Mouse (Mus musculus) embryo, embryonic 10 days (tissue): ENCODE data around the gene Dag1.
"Not testable (repeated sequence)": the region's sequence is repeated elsewhere in the genome, so short reads cannot be mapped to it uniquely, and the experiment has no call there.

Source experiments
- DNase-seq: peaks from one replicate; pipeline ENCODE4 v3.0.0-alpha.2; 2015; ENCODE audit warnings: low spot score

The Dag1 gene

DNA sequence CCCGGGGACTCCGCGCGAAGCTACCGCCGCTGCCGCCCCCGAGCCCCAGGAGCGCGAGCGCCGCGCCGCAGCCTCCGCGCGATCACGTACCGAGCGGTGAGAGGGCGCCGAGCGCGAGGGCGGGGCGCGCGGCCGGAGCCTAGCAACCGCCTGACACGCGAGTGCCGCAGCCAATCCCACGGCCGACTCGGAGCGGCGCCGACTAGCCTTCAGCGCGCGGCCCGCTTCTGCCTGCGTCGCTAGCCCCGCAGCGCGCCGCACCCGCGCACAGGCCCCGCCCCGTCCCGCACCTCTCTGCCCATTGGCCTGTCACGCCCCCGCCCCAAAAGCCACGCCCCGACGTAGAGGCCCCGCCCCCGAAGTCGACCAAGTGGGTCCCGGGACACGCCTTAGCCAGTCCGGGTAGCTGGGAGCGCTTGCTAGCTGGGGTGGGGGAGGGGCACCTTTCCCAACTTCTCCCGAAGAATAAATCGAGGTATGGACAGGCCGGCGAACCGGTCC lies at the start of gene Dag1:
Gene Dag1, minus strand, starts transcription at position 269 of the 501 bp plus-strand sequence.
- DNase-seq, result peak; percentile 97

DNA sequence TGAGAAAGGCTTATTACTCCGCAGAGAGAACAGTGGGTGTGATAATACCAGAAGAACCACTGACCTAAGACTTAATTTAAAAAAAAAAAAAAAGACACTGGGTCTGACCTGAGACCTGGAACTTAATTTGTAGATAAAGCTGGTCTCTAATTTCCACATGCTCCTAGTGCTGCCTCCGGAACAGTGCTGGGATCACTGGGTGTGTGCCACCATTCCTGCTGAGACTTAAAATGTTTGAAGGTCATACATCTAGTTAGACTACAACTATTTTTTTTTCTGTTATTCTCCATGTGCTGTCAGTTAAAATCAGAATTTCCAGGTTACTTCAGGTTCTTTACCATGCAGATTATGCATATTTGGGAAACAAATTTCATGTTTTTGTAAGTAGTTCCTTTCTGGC lies 44.4 kb upstream of the Dag1 start:
- no peak for DNase-seq

DNA sequence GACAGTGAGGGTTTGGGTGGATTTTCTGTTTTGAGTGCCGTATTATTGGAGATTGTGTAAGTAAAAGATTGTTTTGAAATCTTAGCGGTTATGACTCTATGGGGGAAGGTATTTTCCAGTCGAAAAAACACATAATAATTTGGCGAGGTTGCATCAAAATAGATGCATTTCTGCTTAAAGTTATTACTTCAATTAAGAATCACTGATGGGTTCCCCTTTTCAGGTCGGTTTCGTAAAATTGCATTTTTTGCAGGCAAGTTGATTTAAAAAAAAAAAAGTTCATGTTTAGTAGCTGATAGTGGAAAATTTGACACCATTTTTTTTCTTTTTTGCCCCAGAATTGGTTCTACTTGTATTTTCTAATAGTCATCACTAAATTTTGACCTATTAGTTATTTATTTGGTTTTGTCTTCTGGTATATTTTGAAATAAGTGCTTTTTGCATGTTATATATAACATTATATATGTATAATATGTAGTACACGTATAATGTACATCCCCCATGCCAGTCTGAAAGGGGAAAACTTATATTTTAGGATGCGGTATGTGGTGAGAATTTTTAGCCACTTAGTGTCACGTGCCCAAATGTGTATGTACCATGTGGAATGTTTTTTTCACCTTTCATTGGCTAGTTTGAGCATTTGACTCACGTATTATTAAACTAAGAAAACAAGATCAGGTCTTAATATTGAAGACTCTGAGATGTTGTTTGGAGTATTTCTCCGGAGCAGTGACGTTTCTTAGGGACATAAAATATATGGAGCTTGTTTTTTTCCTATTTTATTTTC lies 43.5 kb upstream of the Dag1 start:
- no peak for DNase-seq

DNA sequence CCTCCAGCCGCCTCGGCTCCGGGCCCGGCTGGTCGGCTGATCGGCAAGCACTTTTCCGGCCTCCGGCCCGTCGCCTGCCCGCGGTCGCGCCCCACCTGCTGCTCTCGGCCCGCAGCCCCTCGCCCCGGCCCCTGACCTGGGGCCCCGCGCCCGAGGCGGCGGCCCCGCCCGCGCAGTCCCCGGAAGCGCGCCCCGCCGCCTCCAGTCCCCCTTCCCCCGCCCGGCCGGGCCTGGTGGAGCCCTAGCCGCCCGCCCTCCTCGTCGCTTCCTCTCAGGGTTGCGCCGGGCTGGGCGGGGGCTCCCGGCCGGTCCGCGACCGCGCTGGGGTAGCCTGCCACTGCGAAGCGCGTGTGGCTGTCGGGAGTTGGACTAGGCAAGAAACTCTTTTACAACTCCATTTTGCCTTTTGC lies 42.8 kb upstream of the Dag1 start:
- peak; percentile 84 for DNase-seq

DNA sequence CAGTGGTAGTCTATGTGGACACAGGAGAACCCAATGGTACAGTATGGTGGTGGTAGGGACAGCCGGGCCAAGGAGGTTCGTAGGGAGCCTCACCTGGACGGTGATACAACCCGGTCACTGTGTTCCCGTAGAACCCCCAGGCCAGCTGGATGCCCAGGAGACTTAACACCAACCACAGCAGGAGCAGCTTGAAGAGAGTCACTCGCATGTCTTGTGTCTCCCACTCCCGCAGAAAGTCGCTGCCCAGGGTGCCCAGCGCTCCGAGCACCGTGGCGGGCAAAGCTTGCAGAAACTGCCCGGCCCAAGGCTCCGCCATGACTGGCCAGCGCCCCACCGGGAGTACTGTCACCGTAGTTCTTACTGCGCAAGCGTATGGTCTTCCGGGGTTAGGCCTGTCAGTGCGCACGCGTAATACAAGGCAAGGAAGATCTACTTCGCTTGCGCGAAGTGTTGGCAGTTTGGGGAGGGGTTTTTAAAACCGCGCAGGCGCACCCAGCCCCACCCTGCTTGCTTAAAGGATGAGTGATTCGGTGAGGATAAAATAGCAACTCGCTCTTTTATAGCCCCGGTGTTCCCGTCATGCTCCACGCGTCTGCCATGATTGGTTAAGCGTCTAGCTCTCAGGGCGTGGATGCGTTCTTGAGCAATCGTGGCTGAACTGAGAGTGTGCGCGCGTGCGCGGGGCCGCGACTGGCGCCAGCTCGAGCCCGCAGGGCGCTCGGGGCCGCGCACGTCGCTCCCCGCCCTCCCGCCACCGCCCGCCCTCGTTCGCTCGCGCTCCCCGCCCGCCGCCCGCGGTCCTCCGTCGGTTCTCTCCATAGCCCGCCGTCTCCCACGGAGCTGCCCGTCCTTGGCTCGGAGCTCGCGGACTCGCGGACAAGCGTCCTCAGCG lies 42.1 kb upstream of the Dag1 start, which contains the start of the genes Rhoa and Tcta:
Gene Rhoa, plus strand, starts transcription at position 501 of the 892 bp plus-strand sequence.
Gene Tcta, minus strand, starts transcription at position 532 of the 892 bp plus-strand sequence.
- peak; percentile 99 for DNase-seq

DNA sequence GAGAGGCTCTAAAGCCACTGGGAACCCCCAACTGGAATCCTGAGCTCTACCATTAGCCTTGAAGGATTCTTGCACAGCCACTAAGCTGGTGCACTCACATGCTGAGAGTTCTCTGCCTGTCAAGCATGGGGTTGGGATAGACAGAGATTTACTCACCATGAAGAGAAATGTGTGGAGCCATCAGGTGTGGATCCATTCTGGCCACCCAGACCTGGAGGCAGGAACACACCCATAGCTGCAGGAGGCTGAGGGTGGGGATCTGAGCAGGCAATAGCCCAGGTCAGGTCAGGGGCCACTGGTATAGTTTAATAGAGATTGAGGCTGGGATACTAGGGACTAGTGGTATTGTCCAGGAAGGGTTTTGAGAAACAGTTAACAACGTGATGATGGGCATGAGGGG lies 41.4 kb upstream of the Dag1 start:
- DNase-seq, result no peak

DNA sequence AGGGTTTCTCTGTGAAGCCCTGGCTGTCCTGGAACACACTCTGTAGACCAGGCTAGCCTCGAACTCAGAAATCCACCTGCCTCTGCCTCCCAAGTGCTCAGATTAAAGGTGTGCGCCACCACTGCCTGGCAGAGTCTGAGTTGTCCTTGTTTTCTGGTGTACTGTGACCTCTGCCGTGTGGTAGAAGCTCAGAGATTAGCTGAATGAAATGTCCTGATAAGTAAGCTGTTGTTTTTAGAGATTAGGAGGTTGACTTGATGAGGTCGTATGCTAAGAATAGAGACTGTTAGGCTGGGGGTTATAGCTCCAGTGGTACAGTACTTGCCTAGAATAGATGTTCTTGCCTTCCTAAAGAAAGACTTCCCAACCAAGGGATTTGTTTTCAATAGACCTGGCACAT lies 41.0 kb upstream of the Dag1 start:
- no peak for DNase-seq

DNA sequence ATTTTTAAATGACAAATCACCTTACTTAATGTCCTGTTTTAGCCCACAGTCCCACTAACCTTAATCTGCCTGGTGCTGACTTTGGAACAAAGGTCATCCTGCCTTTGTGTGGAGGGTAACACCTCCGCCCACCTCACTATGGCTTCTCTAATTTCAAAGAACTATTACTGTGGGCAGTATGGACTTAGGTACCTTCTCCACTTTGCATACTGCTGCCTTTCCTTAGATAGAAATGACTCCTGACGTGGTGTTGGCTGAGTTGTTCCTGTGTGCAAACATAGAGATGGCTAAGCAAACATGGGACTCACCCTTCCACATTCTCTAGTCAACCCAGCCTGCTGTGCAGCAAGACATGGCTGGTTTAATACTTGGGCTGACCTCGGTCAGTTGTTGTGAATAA lies 38.1 kb upstream of the Dag1 start:
- no peak for DNase-seq

DNA sequence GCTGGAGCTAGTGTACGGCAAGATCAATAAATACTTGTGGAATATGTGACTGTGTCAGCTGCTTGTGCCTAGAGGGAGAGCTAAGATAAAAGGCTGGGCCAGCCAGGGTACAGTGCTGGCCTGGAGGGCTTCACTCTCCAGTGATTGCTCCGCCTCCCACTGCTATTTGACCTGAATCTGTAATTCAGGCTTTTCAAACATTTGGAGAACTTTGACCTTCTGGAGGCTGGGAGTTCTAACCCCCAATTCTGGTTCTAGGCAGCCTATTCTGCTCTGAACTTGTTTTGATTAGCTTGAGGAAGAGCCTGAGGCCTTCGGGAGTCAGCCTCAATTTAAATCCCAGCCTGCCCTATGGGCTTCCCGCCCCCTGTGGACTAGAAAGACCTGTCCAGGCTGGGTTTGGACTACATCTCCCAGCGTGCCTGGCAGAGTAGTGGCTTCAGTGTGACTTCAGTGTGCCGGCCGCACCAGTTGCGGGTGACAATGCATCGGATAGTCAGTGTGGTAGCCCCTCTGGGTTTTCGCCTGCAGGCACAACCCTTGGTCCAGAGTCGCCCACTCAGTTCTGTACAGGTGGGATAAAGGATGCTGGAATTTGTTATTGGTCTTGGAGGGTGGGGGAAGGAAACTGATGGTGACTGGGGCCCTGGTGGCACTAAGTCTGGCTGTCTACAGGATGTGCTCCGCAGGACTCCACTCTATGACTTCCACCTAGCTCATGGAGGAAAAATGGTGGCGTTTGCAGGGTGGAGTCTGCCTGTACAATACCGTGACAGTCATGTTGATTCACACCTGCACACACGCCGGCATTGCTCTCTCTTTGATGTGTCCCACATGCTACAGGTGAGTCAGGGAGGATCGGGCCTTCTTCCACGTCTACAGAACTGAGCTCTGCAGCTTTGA lies 32.9 kb upstream of the Dag1 start, which contains the start of gene Amt:
Gene Amt, plus strand, starts transcription at position 401 of the 903 bp plus-strand sequence.
- DNase-seq, result peak; percentile 86

DNA sequence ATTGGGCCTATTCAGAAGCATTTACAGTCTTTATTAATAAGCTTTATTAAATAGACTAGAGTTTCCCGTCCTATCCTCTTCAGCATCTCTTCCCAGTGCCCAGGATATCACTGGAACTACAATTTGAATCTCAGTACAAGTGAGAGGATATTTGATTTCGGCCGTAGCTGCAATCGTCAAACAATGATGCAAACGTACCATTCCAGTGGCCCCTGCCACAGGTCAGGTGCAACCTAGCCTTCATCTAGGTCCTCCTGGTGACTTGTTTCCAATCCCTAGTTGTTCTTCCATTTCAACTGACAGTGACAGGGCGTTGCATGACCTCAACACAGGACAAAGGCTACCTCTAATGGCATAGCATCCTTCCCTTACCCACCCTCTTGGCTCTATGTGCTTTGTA lies 27.0 kb upstream of the Dag1 start:
- DNase-seq, result no peak

DNA sequence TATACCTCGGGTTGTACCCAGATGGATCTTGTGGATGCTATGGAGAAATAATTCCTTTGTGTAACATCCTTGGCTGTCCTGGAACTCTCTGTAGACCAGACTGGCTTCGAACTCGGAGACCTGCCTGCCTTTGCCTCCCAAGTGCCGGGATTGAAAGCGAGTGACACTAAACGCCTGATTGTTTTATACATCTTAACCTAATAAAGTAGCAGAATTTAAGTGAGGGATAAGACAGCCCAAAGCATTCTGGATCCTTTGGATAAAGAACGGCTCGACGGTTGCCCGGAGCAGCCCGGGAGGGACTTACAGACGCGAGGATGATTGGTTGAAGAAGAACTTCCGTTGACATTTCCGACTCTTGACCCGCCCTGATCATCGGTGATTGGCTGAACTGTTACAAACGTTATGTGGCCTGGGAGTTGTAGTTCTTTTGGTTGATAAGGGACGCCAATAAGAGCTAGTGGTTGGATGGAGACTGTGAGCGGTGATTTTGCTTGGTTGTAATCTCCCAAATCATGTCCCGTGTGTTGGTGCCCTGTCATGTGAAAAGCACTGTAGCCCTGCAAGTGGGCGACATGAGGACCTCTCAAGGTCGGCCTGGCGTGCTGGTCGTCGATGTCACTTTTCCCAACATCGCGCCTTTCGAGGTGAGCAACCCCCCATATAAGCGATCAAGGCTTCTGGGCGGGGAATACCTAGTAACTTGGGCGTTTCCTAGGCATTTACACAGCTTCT lies 26.4 kb upstream of the Dag1 start, which contains the start of gene Nicn1:
Gene Nicn1, plus strand, starts transcription at position 414 of the 735 bp plus-strand sequence.
- DNase-seq, result peak; percentile 98

DNA sequence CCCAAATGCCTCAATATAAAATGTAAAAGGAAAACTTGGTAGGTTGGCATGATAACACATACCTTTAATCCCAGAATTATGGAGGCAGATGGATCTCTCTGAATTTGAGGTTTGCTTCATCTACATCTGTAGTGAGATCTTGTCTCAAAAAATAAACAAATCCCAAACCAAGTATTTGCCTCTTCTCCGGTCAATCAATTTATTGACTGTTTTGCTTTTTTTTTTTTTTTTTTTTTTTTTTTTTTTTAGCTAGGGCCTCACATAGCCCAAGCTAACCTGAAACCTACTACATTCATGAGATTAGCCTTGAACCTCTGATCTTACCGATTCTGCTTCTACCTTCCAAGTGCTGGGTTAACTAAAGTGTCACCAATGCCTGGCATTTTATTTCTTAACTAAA lies 25.6 kb upstream of the Dag1 start:
- DNase-seq, result no peak

DNA sequence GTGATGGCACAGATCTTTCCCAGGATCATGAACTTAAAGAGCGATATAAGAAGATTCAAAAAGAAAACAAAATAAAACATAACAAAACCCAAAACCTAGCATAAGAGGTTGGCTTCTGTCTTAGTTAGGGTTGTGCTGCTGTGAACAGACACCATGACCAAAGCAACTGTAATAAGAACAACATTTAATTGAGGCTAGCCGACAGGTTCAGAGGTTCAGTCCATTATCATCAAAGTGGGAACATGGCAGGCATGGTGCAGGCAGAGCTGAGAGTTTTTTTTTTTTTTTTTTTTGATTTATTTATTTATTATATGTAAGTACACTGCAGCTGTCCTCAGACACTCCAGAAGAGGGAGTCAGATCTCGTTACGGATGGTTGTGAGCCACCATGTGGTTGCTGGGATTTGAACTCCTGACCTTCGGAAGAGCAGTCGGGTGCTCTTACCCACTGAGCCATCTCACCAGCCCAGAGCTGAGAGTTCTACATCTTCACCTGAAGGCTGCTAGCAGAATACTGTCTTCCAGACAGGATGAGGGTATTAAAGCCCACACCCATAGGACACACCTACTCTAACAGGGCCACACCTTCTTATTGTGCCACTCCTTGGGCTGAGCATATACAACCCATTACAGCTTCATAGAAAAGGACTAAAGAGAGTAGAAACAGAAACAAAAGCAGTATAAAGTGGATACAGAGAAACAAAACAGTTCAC lies 23.9 kb upstream of the Dag1 start:
- not testable (repeated sequence) for DNase-seq

DNA sequence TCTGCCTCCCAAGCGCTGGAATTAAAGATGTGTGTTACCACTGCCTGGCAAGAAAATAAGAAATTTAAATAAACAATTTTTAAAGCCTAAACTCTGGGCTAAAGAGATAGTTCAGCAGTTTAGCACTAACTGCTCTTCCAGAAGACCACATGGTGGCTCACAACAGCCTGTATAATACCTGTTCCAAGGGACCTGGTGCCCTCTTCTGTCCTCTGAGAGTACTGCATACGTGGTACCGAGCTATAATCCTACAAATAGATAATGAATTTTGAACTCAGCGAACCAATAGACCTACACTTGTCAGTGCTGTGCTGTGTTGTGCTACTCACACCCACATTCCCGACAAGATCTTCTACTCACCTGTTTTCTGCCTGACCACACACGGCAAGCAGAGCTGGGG lies 20.7 kb upstream of the Dag1 start:
- peak; percentile 88 for DNase-seq

DNA sequence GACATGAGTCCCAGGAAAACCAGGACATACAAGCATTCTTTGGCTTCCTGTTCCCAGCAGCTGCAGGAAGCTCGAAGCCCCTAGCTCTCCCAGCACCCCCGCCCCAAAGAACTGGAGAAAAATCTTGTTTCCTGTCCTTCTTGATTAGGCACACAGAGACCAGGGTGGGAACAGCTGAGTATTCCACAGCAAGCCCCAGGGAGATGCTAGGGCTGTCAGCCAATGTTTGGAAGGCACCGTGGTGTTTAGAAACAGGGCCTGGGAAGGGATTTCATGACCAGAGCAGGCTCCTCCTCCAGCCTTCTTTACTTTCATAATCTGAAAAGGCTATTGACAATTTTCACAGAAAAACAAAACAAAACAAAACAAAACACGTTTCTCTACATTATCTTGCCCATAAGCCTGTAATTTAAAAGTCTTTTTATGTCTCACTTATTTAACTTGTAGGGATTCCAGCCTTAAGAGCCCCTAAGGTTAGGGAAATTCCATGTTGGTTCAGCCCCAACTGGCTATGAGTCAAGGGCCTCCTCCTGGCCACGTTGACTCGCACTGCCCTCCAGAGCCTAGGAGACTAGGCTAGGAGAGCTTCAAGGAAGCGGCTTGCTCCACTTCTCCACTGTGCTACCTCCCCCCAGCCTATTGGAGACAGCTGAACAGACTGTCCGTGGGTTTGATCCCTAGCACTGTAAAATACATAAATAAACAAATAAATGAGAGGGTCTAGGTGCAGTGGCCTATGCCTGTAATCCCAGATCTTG lies 16.5 kb upstream of the Dag1 start:
- DNase-seq, result no peak

DNA sequence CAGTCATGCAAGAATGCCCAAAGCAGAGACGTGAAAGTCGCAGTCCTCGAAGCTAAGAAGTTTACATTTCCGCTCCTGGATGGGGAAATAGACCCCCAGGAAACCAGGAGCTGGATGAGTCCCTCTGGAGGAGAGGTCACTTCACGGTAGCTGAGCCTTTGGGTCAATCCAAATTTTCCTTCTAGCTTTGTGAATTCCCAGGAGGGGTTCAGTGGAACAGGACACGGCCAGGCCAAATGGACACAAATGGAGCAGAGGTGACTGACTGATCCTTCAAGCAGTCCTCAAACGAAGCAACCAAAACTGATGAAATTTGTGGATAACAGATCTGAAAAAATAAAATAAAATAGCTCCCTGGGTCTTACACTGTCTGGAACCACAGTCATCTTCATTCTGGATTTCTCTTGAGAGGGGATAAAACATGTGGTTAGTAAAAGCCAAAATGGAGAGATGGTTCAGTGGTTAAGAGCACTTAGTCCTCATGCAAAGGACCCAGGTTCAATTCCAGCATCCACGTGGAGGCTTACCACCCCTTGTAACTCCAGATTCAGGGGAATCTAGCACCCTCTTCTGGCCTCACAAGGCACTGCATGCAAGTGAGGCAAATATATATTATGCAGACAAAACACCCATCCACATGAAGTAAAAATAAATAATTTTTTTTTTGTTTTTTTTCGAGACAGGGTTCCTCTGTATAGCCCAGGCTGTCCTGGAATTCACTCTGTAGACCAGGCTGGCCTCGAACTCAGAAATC lies 15.1 kb upstream of the Dag1 start:
- DNase-seq, result peak; percentile 48

DNA sequence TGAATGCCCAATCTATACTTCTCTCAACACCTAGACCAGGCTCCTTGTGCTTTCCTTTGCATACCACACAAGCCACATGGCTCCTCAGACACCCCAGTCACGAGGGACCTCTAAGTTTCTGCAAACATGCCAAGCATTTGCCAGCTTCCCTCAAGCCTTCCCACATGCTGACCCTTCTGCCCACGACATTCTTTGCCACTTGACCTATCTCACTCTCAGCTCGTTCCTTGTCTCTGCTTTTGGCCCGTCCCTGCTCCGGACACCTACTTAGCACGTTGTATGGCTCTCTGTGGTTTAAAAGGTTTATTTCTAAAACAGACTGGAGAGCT lies 11.5 kb upstream of the Dag1 start:
- DNase-seq, result no peak

DNA sequence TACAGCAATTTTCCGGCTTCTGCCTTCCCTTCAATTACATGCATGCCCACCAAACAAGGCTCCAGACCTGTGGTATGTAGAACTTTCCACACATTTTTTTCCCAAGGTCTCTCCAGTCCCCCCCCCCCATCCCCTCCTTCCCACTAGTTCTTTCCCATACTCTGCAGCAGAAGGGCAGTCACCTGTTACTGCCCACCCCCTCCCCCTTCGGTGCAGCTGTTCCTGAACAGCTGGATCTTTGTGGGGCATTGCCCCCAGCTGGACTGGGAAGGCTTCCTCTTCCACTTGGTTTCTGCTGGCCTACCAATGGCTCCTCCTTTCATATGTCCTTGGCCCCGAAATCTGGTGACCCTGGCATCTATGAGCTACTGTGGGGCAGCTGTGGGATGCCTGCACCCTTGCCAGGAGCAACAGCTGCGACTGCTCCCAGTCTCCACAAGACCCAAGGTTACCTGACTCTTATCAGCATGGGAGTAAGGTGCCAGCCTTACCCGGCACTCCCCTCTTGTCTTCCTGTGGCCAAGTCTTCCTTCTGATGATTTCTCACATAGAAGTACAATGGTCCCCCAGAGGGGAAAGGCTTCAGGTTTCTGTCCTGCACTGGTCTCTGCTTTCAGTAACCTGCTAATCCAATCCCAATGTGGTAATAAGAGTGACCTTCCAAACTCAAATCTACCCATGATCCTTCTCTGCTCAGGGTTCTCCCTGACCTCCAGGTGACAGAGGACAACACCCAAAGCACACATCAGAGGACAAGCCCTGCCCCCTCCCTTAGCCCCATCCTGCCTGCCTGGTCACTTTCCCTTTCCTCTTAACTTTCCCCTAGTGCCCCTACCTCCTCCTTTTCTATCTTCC lies 10.9 kb upstream of the Dag1 start:
- no peak for DNase-seq
